Mouse (Mus musculus) olfactory bulb, adult 2 months (tissue): ENCODE measurements around the gene Ltk. TPM values are rescaled to one million over a fixed set of nuclear protein-coding genes. Genes with fewer than 3 reads are reported as not detected.
"Not testable (repeated sequence)": the region's sequence is repeated elsewhere in the genome, so short reads cannot be mapped to it uniquely, and the experiment has no call there.

ENCODE experiments used
- H3K27ac ChIP-seq: fragments of 200-500 bp; 2 replicates; pipeline ENCODE4 v1.5.1; 2012; ENCODE audit warnings: low read depth, low read length; ENCODE audit not compliant: insufficient read depth
- H3K4me1 ChIP-seq: fragments of 200-500 bp; 2 replicates; pipeline ENCODE4 v1.6.1; 2012; ENCODE audit warnings: low read length; ENCODE audit not compliant: control insufficient read depth, insufficient read depth
- H3K4me3 ChIP-seq: fragments of 200-500 bp; 2 replicates; pipeline ENCODE4 v1.5.1; 2012; ENCODE audit warnings: mild to moderate bottlenecking, low read depth, low read length, moderate library complexity; ENCODE audit not compliant: insufficient read depth
- CTCF ChIP-seq: fragments of 200-500 bp; IDR thresholded peaks from 2 replicates; pipeline ENCODE4 v1.5.1; 2012; ENCODE audit warnings: low read depth, mild to moderate bottlenecking, low read length, moderate library complexity; ENCODE audit not compliant: insufficient read depth
- POLR2A ChIP-seq: fragments of 200-500 bp; IDR thresholded peaks from 2 replicates; pipeline ENCODE4 v1.6.1; 2012; ENCODE audit warnings: mild to moderate bottlenecking, low read depth, low read length, moderate library complexity; ENCODE audit not compliant: insufficient read depth
- WGBS: fragments of 180-500 bp; shearing (Covaris S2); methylation state at CpG from one replicate; pipeline ENCODE4 v1.1.7; 2018; 5-methylcytosine and 5-hydroxymethylcytosine counted together
- polyA plus RNA-seq: library from polyadenylated mRNA; stranded (reverse); fragments of >200 nt; gene quantifications from 2 replicates; pipeline ENCODE4 v1.2.4, GENCODE M21; 2012; ENCODE audit warnings: low replicate concordance; ENCODE audit not compliant: missing spikeins, insufficient read depth, insufficient read length

The Ltk gene
- polyA plus RNA-seq, 1 experiment = not detected

DNA sequence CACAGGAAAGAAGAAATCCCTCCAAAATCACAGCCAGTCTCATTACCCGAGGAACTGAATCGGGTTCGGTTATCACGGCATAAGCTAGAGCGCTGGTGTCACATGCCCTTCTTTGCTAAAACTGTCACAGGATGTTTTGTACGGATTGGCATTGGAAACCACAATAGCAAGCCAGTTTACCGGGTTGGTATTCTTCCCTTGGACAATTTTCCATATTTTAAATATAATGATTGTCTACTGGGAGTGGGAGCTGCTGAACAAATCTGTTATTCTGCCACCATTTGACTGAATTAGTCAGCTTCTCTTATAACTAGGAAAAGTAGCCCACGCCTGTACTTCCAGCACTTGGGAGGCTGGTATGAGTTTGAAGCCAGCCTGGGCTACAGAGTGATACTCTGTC is 39.2 kb downstream of the Ltk start:
- no peak for TF ChIP-seq CTCF
- H3K4me3 ChIP-seq = no peak overlapping the region
- H3K27ac ChIP-seq = no peak overlapping the region
- H3K4me1 ChIP-seq = no peaks in the 10 kb centered on the region
- WGBS = 95% methylated on average over 8 of the region's 8 CpGs

DNA sequence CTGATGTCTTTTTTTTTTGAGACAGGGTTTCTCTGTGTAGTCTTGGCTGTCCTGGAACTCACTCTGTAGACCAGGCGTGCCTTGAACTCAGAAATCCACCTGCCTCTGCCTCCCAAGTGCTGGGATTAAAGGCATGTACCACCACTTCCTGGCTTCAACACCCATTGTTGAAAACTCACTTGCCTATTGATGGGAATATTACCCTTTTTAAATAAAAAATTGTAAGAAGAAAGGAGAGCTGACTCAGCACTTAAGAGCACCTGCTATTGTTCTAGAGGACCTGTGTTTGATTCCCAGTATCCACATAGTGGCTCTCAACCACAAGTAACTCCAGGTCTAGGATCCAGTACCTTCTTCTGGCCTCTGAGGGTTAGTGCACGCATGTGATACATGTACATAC is 44.4 kb downstream of the Ltk start:
- not testable (repeated sequence) for H3K4me1 ChIP-seq, H3K4me3 ChIP-seq, H3K27ac ChIP-seq
- WGBS = 95% methylated on average over 2 of the region's 2 CpGs

DNA sequence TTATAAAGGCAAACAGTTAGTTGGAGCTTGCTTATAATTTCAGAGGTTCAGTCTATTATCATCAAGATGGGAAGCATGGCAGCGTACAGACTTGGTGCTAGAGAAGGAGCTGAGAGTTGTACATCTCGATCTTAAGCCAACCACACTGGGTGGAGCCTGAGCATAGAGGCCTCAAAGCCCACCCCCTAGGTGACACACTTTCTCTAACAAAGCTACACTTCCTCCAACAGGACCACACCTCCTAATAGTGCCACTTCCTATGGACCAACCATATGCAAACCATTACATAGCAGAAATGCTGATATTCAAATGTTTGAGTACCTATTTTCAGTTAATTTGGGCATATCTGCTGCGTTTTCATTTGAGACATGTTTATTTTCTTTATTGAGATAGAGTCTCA is 50.2 kb downstream of the Ltk start:
- Histone ChIP-seq H3K27ac (no peak overlapping the region), H3K4me3 (no peak overlapping the region), H3K4me1 (no peaks in the 10 kb centered on the region)
- WGBS = 91% methylated on average over 3 of the region's 3 CpGs
- no peak for TF ChIP-seq POLR2A
- no peak for TF ChIP-seq CTCF

DNA sequence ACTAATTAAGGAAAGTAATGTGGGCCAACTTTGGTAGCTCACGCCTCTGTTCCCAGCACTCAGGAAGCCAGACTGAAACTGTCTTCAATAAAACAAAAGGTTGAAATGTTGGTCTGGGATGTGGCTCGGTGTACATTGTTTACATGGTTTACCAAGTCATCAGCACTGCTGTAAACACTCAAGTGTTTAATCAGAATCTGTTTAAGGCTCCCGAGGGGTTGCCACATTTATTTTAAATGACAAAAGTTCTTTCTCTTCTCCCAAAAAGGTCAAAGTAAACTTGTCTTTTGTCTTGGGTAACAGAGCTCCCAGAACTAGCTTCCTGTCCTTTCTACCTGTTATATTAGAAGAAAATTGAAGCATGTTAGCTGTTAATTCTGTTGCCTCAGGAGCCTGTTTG is 52.6 kb downstream of the Ltk start:
- H3K4me3 ChIP-seq = no peak overlapping the region
- no peaks in the 10 kb centered on the region for H3K4me1 ChIP-seq
- H3K27ac ChIP-seq = no peak overlapping the region
- WGBS = 76% methylated on average over 3 of the region's 3 CpGs
- TF ChIP-seq CTCF (no peak), POLR2A (no peak)

DNA sequence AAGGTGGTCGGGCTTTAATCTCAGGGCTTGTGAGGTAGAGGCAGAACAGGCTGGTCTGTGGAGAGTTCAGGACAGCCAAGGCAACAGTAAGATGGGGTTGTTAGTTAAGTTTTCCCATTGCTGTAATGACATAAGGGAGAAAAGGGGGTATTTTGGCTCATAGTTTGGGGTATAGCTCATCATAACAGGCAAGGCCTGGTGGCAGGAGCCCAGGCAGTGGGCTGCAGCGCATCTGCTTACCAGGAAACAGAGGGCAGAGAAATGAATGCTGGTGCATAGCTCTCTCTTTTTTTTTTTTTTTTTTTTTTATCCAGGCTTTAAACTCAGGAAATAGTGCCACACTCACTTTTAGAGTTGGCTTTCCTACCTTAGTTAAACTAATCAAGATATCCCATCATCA is 57.1 kb downstream of the Ltk start:
- H3K4me1 ChIP-seq = no peaks in the 10 kb centered on the region
- TF ChIP-seq POLR2A = no peak
- TF ChIP-seq CTCF = no peak
- H3K27ac ChIP-seq = no peak overlapping the region
- no peak overlapping the region for H3K4me3 ChIP-seq
- 95% methylated on average over 2 of the region's 2 CpGs for WGBS

Other genes starting within 250 kb of the Ltk start
- gene Exd1, start 212.8 kb downstream of the Ltk start, polyA plus RNA-seq = not detected in 2 replicates
- not detected in 2 replicates for gene Chp1, start 212.7 kb downstream of the Ltk start, polyA plus RNA-seq
- not detected in 2 replicates for gene Nusap1, start 142.1 kb downstream of the Ltk start, polyA plus RNA-seq
- gene Oip5, start 142.0 kb downstream of the Ltk start, polyA plus RNA-seq = not detected in 2 replicates
- gene Ndufaf1, start 97.6 kb downstream of the Ltk start, polyA plus RNA-seq = not detected in 2 replicates
- not detected in 2 replicates for gene Rtf1, start 85.4 kb downstream of the Ltk start, polyA plus RNA-seq
- gene Itpka, start 18.1 kb downstream of the Ltk start, polyA plus RNA-seq = not detected in 2 replicates
- gene Rpap1, start 27.1 kb upstream of the Ltk start, polyA plus RNA-seq = not detected in 2 replicates
- gene Tyro3, start 37.3 kb upstream of the Ltk start, polyA plus RNA-seq = not detected in 2 replicates
- gene Mga, start 136.8 kb upstream of the Ltk start, polyA plus RNA-seq = 172 TPM in 1 of 2 replicates, not detected in the other
- gene Mapkbp1, start 212.3 kb upstream of the Ltk start, polyA plus RNA-seq = not detected in 2 replicates